Mouse (Mus musculus): ENCODE measurements around the gene Pgghg. TPM values are rescaled to one million over a fixed set of nuclear protein-coding genes. Genes with fewer than 3 reads are reported as not detected.

The Pgghg gene
- total RNA-seq (2023) = 10 to 100 TPM; 20.9 to 22.3 TPM

DNA sequence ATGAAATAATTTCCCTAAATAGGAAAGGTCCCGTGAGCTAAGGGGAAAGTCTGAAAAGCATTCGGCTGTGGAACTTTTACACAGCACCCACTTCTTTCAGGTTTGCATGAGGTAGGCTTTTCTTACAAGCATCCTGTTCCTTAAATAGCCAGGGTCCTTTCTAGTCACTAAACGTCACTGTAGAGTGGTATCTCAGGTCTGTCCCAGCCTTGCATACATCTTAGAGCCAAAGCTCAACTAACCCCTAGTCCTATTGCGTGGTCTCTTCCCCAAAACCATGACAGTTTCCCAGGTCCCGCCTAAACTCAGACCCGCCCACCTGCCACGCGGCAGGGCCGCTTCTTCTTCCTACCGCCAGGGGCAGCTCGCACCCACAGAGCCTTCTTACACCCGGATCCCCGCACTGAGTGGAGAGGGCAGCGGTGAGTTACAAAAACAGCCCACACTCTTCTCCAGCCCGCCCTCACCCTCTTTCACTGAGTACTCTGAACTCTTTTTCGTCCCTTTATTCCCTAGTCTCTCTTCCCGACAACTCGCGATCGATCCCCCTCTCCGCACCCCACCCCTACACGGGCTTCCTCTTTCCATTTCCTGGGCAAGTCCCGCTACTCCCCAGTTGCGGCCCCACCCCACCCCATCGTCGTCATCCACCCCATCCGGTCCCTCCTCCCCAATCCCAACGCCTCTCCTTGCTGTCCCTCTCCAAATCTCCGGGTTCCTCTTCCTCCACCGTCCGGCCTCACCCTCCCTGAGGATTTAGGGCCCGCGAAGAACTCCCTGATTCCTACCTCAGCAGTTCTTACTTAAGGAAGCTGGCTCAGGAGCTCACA, at the start of gene Pgghg:
Gene Pgghg, plus strand, starts transcription at position 170 of the 830 bp plus-strand sequence.

DNA sequence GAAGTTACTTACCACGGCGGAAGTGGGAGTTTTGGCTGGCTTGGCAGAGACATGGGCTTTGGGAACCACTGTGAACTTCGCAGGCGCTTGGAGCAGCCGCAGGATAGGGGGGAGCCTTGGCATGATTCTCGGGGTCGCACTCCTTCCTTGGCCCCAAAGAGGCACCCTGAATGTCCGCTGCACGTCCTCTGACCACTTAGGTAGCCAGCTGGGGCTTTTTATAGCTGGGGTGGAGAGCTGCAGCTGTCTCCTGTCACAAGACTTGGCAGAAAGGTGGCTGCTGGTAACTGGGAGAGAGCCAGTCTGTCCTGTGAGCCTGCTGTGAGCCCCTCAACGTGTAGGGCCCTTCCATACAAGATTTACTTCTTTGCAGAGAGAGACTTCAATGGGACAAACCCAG, 41.0 kb upstream of the Pgghg start, which contains the start of gene Cox8b:
Gene Cox8b, minus strand, starts transcription at position 227 of the 400 bp plus-strand sequence.

DNA sequence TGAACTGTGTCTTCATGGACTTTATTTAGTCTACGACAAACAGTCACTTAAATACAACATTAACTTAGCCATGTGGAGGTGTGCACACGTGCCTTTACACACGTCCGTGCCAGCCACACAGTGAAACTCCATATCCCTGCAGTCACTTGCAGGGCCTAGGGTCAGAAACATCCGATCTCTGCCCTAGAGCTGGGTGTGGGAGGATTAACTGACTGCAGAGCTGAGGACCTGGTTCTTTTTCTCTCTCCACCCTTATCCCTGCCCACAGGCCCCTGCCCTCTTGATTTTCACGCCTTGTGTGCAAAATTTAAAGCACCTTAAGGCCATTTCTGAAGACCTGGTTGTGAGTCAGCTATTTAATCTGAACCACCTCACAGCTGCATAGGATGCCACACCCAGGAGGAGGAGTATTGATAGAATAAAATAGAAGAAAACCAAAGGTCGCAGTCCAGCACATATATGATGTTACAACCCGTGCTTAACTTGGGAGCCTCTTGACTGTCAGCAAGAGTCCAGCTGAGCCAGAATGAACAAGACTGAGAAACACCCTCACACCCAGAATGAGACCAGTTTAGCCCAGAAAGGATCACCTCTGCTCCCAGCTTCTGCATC, 20.7 kb upstream of the Pgghg start, which contains the start of gene Nlrp6:
Gene Nlrp6, plus strand, starts transcription at position 485 of the 612 bp plus-strand sequence.

DNA sequence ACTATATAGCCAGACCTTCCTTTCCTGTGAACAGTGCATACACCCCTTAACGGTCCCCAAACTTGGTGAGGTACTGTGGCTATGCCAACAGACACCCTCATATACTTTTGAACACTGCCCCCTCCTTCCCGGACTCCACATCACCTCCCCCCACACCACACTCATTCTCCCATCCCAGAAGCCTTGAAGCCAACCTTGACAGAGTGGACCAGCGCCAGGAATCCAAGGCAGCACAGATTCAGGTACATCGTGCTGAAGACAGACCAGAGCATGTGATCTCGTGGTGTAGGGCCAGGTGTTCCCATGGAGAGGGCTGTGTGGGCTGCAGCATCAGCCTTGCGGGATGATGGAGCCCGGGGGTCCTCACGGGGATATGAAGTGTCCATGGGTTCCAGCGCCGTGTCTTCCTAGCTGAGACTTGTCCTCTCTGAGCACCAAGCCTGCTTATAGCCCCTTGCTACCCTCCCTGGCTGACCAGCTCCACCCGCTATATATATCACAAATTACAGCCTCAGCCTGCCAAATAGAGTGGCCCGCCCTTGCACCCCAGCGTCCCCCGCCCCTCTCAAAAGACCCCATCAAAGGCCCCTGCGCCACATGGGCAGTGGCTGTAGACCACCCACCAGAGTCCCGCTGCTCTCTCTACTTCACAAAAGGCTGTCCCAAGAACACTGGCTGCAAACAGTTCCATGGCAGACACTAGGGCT, 8.8 kb downstream of the Pgghg start, which contains the start of gene Ifitm5:
Gene Ifitm5, minus strand, starts transcription at position 468 of the 707 bp plus-strand sequence.

DNA sequence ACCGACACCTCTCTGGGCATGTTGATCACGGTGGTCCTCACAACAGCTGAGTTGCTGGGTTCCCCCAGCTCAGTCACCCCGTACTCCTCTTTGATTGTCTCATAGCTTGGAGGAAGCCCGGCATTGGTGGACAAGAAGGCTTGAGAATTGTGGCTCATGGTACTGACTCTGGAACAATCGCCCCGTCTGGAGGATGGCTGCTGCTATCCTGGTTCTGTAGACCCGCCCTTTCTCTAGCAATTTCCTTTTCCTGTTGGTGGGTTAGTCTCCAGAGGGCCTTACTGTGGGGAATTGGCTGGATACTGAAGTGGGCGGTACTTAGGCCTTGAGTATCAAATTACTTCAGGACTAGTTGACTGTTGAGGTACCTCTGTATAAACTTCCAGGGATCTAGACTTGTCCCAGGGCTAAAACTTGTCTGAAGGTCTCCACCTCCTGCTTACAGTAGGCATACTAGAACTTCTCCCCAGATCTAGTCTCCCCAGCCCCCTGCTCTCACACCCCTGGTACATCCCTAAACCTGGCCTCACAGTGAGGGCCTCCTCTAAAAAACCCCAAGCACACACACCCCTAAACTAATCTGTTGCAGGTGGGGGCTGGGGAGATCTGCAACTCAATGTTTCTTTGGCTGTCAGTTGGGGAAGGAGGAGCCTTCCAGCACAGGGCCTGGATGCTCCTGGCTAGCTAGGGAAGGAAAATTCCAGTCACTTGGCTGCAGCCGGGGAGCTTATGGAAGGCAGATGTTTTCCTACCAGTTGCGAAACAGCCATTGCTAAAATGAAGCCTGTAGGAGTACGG, 14.8 kb downstream of the Pgghg start, which contains the start of the genes Gm45717 and Ifitm2:
Gene Gm45717, minus strand, starts transcription at position 180 of the 798 bp plus-strand sequence.
Gene Ifitm2, minus strand, starts transcription at position 230 of the 798 bp plus-strand sequence.

DNA sequence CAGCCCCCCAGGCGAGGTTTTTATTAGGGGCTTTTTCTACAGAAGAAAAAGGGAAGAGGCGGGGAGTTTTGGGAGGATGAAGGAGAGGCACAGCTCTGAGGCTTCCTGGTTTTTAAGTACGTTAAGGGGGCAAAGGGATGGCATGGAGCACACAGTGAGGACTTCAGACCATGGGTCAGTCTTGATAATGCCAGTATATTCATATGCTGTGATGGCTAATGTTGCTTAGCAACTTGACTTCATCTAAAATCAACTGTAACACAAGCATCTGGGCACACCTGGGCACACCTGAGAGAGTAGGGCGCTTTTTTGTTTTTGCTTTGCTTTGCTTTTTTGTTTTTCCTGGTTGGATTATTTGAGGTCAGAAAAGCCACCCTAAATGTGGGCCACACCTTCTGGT, 25.7 kb downstream of the Pgghg start, which contains the start of gene Ifitm1:
Gene Ifitm1, plus strand, starts transcription at position 301 of the 400 bp plus-strand sequence.

Other genes with a start within 250 kb of the Pgghg start
- gene Olfr541, start 244.1 kb upstream of the Pgghg start, total RNA-seq (2023) = not detected
- not detected for gene Cyp2e1, start 177.7 kb upstream of the Pgghg start, total RNA-seq (2023)
- not detected for gene Syce1, start 153.5 kb upstream of the Pgghg start, total RNA-seq (2023)
- under 1 TPM in 1 of 2 experiments, not detected in 1; 0.15 TPM for gene Zfp941, start 119.2 kb upstream of the Pgghg start, total RNA-seq (2023)
- not detected for gene Urah, start 106.4 kb upstream of the Pgghg start, total RNA-seq (2023)
- not detected for gene Scgb1c1, start 95.8 kb upstream of the Pgghg start, total RNA-seq (2023)
- not detected for gene Odf3, start 93.6 kb upstream of the Pgghg start, total RNA-seq (2023)
- not detected for gene Gm45785, start 85.1 kb upstream of the Pgghg start, total RNA-seq (2023)
- gene Ric8a, start 84.4 kb upstream of the Pgghg start, total RNA-seq (2023) = 100 to 1,000 TPM; 112 to 126 TPM
- gene Bet1l, start 83.8 kb upstream of the Pgghg start, total RNA-seq (2023) = 10 to 100 TPM; 22.5 to 22.8 TPM
- gene Psmd13, start 59.4 kb upstream of the Pgghg start, total RNA-seq (2023) = 10 to 100 TPM; 79.6 to 82.9 TPM
- 10 to 100 TPM; 10.8 to 12.7 TPM for gene Sirt3, start 59.1 kb upstream of the Pgghg start, total RNA-seq (2023)
- not detected for gene Cox8b, start 40.9 kb upstream of the Pgghg start, total RNA-seq (2023)
- not detected for gene Nlrp6, start 20.5 kb upstream of the Pgghg start, total RNA-seq (2023)
- not detected for gene Ifitm5, start 8.9 kb downstream of the Pgghg start, total RNA-seq (2023)
- not detected for gene Gm45717, start 14.5 kb downstream of the Pgghg start, total RNA-seq (2023)
- gene Ifitm2, start 14.6 kb downstream of the Pgghg start, total RNA-seq (2023) = 10 to 100 TPM; 14.7 to 16.9 TPM
- gene Ifitm1, start 25.8 kb downstream of the Pgghg start, total RNA-seq (2023) = 1 to 10 TPM in 1 of 2 experiments, not detected in 1; 1.1 TPM
- 1 to 10 TPM; 2.1 to 4.4 TPM for gene Ifitm3, start 69.4 kb downstream of the Pgghg start, total RNA-seq (2023)
- not detected for gene Ifitm6, start 76.5 kb downstream of the Pgghg start, total RNA-seq (2023)
- not detected for gene Gm17387, start 87.7 kb downstream of the Pgghg start, total RNA-seq (2023)
- gene B4galnt4, start 119.7 kb downstream of the Pgghg start, total RNA-seq (2023) = not detected
- gene Pkp3, start 136.8 kb downstream of the Pgghg start, total RNA-seq (2023) = 10 to 100 TPM; 27.8 to 32.3 TPM
- 10 to 100 TPM; 44.7 to 51.9 TPM for gene Sigirr, start 159.2 kb downstream of the Pgghg start, total RNA-seq (2023)
- gene Ano9, start 176.4 kb downstream of the Pgghg start, total RNA-seq (2023) = not detected
- gene Ptdss2, start 181.0 kb downstream of the Pgghg start, total RNA-seq (2023) = 1 to 10 TPM; 9.0 to 9.8 TPM
- 10 to 100 TPM; 76.8 to 79.0 TPM for gene Rnh1, start 231.5 kb downstream of the Pgghg start, total RNA-seq (2023)

Measured in B cell, adult 67 days (primary cell).